Mouse (Mus musculus) small intestine, adult 2 months (tissue): ENCODE results near the gene Hormad2.

Experiments
- CTCF ChIP-seq: fragments of 200-500 bp; IDR thresholded peaks from 2 replicates; pipeline ENCODE4 v1.5.1; 2012; ENCODE audit warnings: low read depth, mild to moderate bottlenecking, control low read depth, inconsistent platforms, low read length, moderate library complexity, mixed read lengths; ENCODE audit not compliant: insufficient replicate concordance, insufficient read length; ENCODE audit errors: extremely low read depth
- POLR2A ChIP-seq: fragments of 200-500 bp; IDR thresholded peaks from 2 replicates; pipeline ENCODE4 v1.6.1; 2012; ENCODE audit warnings: low read depth, mild to moderate bottlenecking, control low read depth, inconsistent platforms, low read length, moderate library complexity

- TF ChIP-seq POLR2A = no peak
- TF ChIP-seq CTCF = no peak
These were observed 30.3 kb upstream of the Hormad2 start for GRCm38 (mm10) chr11:4471251-4471650.
